In genomic region chr16:76865731-76866464, GRCm38 (mm10) we compare ENCODE assay signal across 8 mouse cellular contexts.
DNase-seq lines count a peak whose midpoint lies in the region; ATAC-seq and TF ChIP-seq lines count a peak whose summit lies in the region.
"Had no signal": no experiment of that assay in that cellular context is flagged by ENCODE, and none has a peak within 500 bp of the region (broad histone marks: within the 10 kb centered on the region; RNA-seq: fewer than 3 reads in every experiment).

No protein-coding gene starts in this region.

- no peaks in the 10 kb centered on the region for H3K9me3 ChIP-seq in hindbrain, postnatal 0 days (ENCODE audit: low read length)
- no peaks in the 10 kb centered on the region for H3K9me3 ChIP-seq in midbrain, embryonic 11.5 days (ENCODE audit: control insufficient read depth, low read length)

- H3K4me2 ChIP-seq in hindbrain, postnatal 0 days (ENCODE audit: low read depth, low read length), result peak overlapping the region; percentile 52
- H3K4me2 ChIP-seq in midbrain, embryonic 11.5 days, result peak overlapping the region; percentile 23; the same call in 1 of the 2 replicates

- WGBS in hindbrain, postnatal 0 days, result 20% methylated on average over 7 of the region's 12 CpGs
- WGBS in midbrain, embryonic 11.5 days, result 27% methylated on average over 9 of the region's 12 CpGs

- no peaks in the 10 kb centered on the region for H3K27me3 ChIP-seq in hindbrain, postnatal 0 days (ENCODE audit: insufficient read depth, low read length)
- H3K27me3 ChIP-seq in midbrain, embryonic 11.5 days (ENCODE audit: control insufficient read depth, insufficient read depth, low read length), result no peaks in the 10 kb centered on the region
- H3K27me3 ChIP-seq in splenic B cell, adult 2 months (ENCODE audit: control insufficient read depth, insufficient read depth, low read length, poor library complexity, severe bottlenecking), result no peaks in the 10 kb centered on the region

- H3K9ac ChIP-seq in hindbrain, postnatal 0 days (replicated peaks; ENCODE audit: low read length), result no peak overlapping the region
- H3K9ac ChIP-seq in midbrain, embryonic 11.5 days (ENCODE audit: low read length), result no peak overlapping the region
- H3K9ac ChIP-seq: liver, embryonic 14.5 days had no signal

- H3K4me3 ChIP-seq in hindbrain, postnatal 0 days (ENCODE audit: low read length), result peak overlapping the region; percentile 17
- no peak overlapping the region for H3K4me3 ChIP-seq in midbrain, embryonic 11.5 days (ENCODE audit: low read depth, low read length)

- H3K4me1 ChIP-seq in hindbrain, postnatal 0 days (ENCODE audit: insufficient read depth, low read length), result 0 out of 2 replicates have a peak, but pooled peaks cover 2% of the 10 kb centered on the region
- H3K4me1 ChIP-seq in midbrain, embryonic 11.5 days (ENCODE audit: control insufficient read depth, insufficient read depth, low read length), result no peaks in the 10 kb centered on the region

- TF ChIP-seq CTCF in hindbrain, postnatal 0 days (IDR thresholded peaks at IDR 0.05; ENCODE audit: low read depth), result peak; percentile 78

- H3K27ac ChIP-seq in hindbrain, postnatal 0 days, result no peak overlapping the region
- H3K27ac ChIP-seq in midbrain, embryonic 11.5 days (ENCODE audit: low read depth, low read length), result no peak overlapping the region
- H3K27ac ChIP-seq: liver, embryonic 14.5 days had no signal

- H3K36me3 ChIP-seq in hindbrain, postnatal 0 days (ENCODE audit: insufficient read depth, low read length), result no peaks in the 10 kb centered on the region
- no peaks in the 10 kb centered on the region for H3K36me3 ChIP-seq in midbrain, embryonic 11.5 days (ENCODE audit: control insufficient read depth, insufficient read depth, low read length)
- no peaks in the 10 kb centered on the region for H3K36me3 ChIP-seq in splenic B cell, adult 2 months (ENCODE audit: control insufficient read depth, insufficient read depth, low read length, poor library complexity, severe bottlenecking)

- peak; percentile 91 for ATAC-seq in hindbrain, postnatal 0 days
- peak; percentile 76 for ATAC-seq in midbrain, embryonic 11.5 days (ENCODE audit: low FRiP score)

- peak; percentile 26 for DNase-seq in adrenal gland, adult 8-10 months
- DNase-seq in cerebellum, postnatal 36 days, result peak; percentile 39 to 43
- peak; percentile 21 to 62 for DNase-seq in frontal cortex, postnatal 36 days (ENCODE audit: low spot score in 2 of 2)
- DNase-seq in hindbrain, postnatal 0 days (ENCODE audit: low spot score), result peak; percentile 86
- peak; percentile 37 for DNase-seq in left cerebral cortex, adult 11 months (ENCODE audit: low spot score)
- peak; percentile 89 for DNase-seq in midbrain, embryonic 11.5 days (ENCODE audit: low spot score, missing footprints)
- peak; percentile 4 for DNase-seq in splenic B cell, adult 2 months (ENCODE audit: low read depth, low spot score)

Comparison
In these comparisons a context has a peak if more than half of its experiments do, and no peak if none do; other contexts are left out.
1. DNase-seq: peak in every context shown above with its lines; median percentile 89 in midbrain, embryonic 11.5 days; 86 in hindbrain, postnatal 0 days; 42 in frontal cortex, postnatal 36 days; 41 in cerebellum, postnatal 36 days; 37 in left cerebral cortex, adult 11 months; 26 in adrenal gland, adult 8-10 months; 4 in splenic B cell, adult 2 months.